Mouse (Mus musculus) G1E (cell line): ENCODE measurements around the gene E130218I03Rik. TPM values are rescaled to one million over a fixed set of nuclear protein-coding genes. Genes with fewer than 3 reads are reported as not detected.
"Not testable (repeated sequence)": the region's sequence is repeated elsewhere in the genome, so short reads cannot be mapped to it uniquely, and the experiment has no call there.

Source experiments
- ATAC-seq: 2 replicates; pipeline ENCODE4 v1.8.0; 2016; ENCODE audit warnings: mild to moderate bottlenecking; ENCODE audit not compliant: insufficient number of reproducible peaks, poor library complexity, low FRiP score, severe bottlenecking; ENCODE audit errors: extremely low read depth
- DNase-seq: peaks from one replicate; pipeline ENCODE4 v3.0.0; 2012; ENCODE audit warnings: low spot score
- H3K27me3 ChIP-seq: 2 replicates; pipeline ENCODE4 v1.6.1; 2012; ENCODE audit warnings: mild to moderate bottlenecking, low read length, inconsistent platforms; ENCODE audit not compliant: insufficient read depth
- H3K36me3 ChIP-seq: replicated peaks from 2 replicates; pipeline ENCODE3; 2012; ENCODE audit warnings: mild to moderate bottlenecking, inconsistent platforms
- H3K4me1 ChIP-seq: 2 replicates; pipeline ENCODE4 v1.6.1; 2012; ENCODE audit warnings: low read depth, low read length, inconsistent platforms, mixed read lengths; ENCODE audit not compliant: insufficient read depth
- H3K4me3 ChIP-seq: 2 replicates; pipeline ENCODE4 v1.5.1; 2012; ENCODE audit warnings: low read depth, mild to moderate bottlenecking, inconsistent platforms, low read length, moderate library complexity, mixed read lengths
- H3K9me3 ChIP-seq: replicated peaks from 2 replicates; pipeline ENCODE4 v1.6.1; 2012; ENCODE audit warnings: inconsistent platforms
- CTCF ChIP-seq: IDR thresholded peaks from 2 replicates; pipeline ENCODE4 v1.5.1; 2012; ENCODE audit warnings: low read depth, low read length, inconsistent platforms, mixed read lengths
- GATA1 ChIP-seq: IDR thresholded peaks from 2 replicates; pipeline ENCODE4 v1.6.1; 2012; ENCODE audit warnings: borderline replicate concordance, low read length, inconsistent platforms, mixed read lengths
- GATA2 ChIP-seq: IDR thresholded peaks from 2 replicates; pipeline ENCODE4 v1.6.1; 2012; ENCODE audit warnings: low read depth, low read length, inconsistent platforms, borderline replicate concordance
- POLR2AphosphoS5 ChIP-seq: IDR thresholded peaks from 2 replicates; pipeline ENCODE4 v1.6.1; 2012; ENCODE audit warnings: low read depth, low read length, inconsistent platforms; ENCODE audit not compliant: insufficient replicate concordance
- TAL1 ChIP-seq: conservative IDR thresholded peaks from 2 replicates; pipeline ENCODE4 v1.6.1; 2012; ENCODE audit warnings: low read depth, low read length, inconsistent platforms, mixed read lengths
- polyA plus RNA-seq: library from polyadenylated mRNA; stranded (reverse); fragments of >175 nt; gene quantifications from 2 replicates; pipeline ENCODE4 v1.2.3, GENCODE M21; 2012
- total RNA-seq, 2 experiments: library from RNA; stranded (forward) in 1 of 2; stranded (reverse) in 1 of 2; fragments of 200-1000 nt in 1 of 2; fragments of >200 nt in 1 of 2; fragmentation: Nextera tagmentation in 1 of 2; gene quantifications; 2 replicates each; pipeline ENCODE4 v1.2.3; 2014 to 2017

Gene E130218I03Rik
- total and polyA plus RNA-seq, 3 experiments = 0.11 to 0.16 TPM; not detected in 1

GRCm38 (mm10) chr4:134268102-134268655 lies 24.7 kb downstream of the E130218I03Rik start:
- DNase-seq = no peak
- peaks cover 12% of the 10 kb centered on the region for H3K27me3 ChIP-seq
- H3K4me3 ChIP-seq = no peak overlapping the region
- peaks cover 5% of the 10 kb centered on the region for H3K9me3 ChIP-seq
- H3K36me3 ChIP-seq = no peaks in the 10 kb centered on the region
- no peak for TF ChIP-seq GATA1
- no peak for TF ChIP-seq TAL1
- no peak for TF ChIP-seq GATA2
- TF ChIP-seq CTCF = no peak
- TF ChIP-seq POLR2AphosphoS5 = no peak
- peaks cover 13% of the 10 kb centered on the region for H3K4me1 ChIP-seq
- ATAC-seq = no peak

GRCm38 (mm10) chr4:134269622-134270021 lies 26.2 kb downstream of the E130218I03Rik start:
- ATAC-seq, DNase-seq, H3K27me3 ChIP-seq: not testable (repeated sequence)

GRCm38 (mm10) chr4:134271979-134272378 lies 28.5 kb downstream of the E130218I03Rik start:
- peaks cover 20% of the 10 kb centered on the region for H3K36me3 ChIP-seq
- peaks cover 22% of the 10 kb centered on the region for H3K4me1 ChIP-seq
- H3K9me3 ChIP-seq = no peaks in the 10 kb centered on the region
- H3K4me3 ChIP-seq = no peak overlapping the region
- DNase-seq (no peak), ATAC-seq (no peak)
- H3K27me3 ChIP-seq = no peaks in the 10 kb centered on the region
- TF ChIP-seq GATA2 (no peak), CTCF (no peak), TAL1 (no peak), POLR2AphosphoS5 (no peak), GATA1 (no peak)

More at GRCm38 (mm10) chr4:134269622-134270021, 26.2 kb downstream of the E130218I03Rik start:
- TF ChIP-seq CTCF = peak; percentile 19; the same call in 1 of the 2 replicates
- not testable (repeated sequence) for H3K4me3 ChIP-seq, H3K9me3 ChIP-seq, H3K36me3 ChIP-seq
- H3K4me1 ChIP-seq = peaks cover 20% of the 10 kb centered on the region

GRCm38 (mm10) chr4:134272731-134273416 lies 29.4 kb downstream of the E130218I03Rik start:
- ATAC-seq = no peak

GRCm38 (mm10) chr4:134273417-134274345 lies 30.2 kb downstream of the E130218I03Rik start:
- Histone ChIP-seq H3K36me3 (peaks cover 36% of the 10 kb centered on the region), H3K4me3 (peak overlapping the region; percentile 54; the same call in 1 of the 2 replicates), H3K4me1 (peaks cover 24% of the 10 kb centered on the region), H3K9me3 (no peaks in the 10 kb centered on the region), H3K27me3 (no peaks in the 10 kb centered on the region)
- ATAC-seq (peak; percentile 78), DNase-seq (peak; percentile 43)
- TF ChIP-seq GATA1 (no peak), GATA2 (no peak), TAL1 (peak; percentile 51), POLR2AphosphoS5 (no peak), CTCF (no peak)

More at GRCm38 (mm10) chr4:134272731-134273416, 29.4 kb downstream of the E130218I03Rik start:
- Histone ChIP-seq H3K4me1 (peaks cover 22% of the 10 kb centered on the region), H3K9me3 (no peaks in the 10 kb centered on the region), H3K4me3 (peak overlapping the region; percentile 54), H3K27me3 (no peaks in the 10 kb centered on the region), H3K36me3 (peaks cover 29% of the 10 kb centered on the region)
- TF ChIP-seq GATA2 (no peak), CTCF (no peak), GATA1 (no peak), POLR2AphosphoS5 (no peak), TAL1 (no peak)
- DNase-seq = no peak

GRCm38 (mm10) chr4:134284942-134285341 lies 41.5 kb downstream of the E130218I03Rik start:
- no peak overlapping the region for H3K4me3 ChIP-seq
- no peak for DNase-seq

More at GRCm38 (mm10) chr4:134284942-134285341, 41.5 kb downstream of the E130218I03Rik start:
- Histone ChIP-seq H3K36me3 (peaks cover 54% of the 10 kb centered on the region), H3K27me3 (no peaks in the 10 kb centered on the region), H3K4me1 (peaks cover 39% of the 10 kb centered on the region), H3K9me3 (no peaks in the 10 kb centered on the region)
- TF ChIP-seq GATA1 (no peak), POLR2AphosphoS5 (no peak), CTCF (no peak), GATA2 (no peak), TAL1 (no peak)
- no peak for ATAC-seq
